Mouse (Mus musculus) urinary bladder, postnatal 36 days (tissue): ENCODE results near the gene 0610040J01Rik.

ENCODE experiments used
- DNase-seq, 2 experiments: peaks; one replicate each; pipeline ENCODE4 v3.0.0; 2022; ENCODE audit warnings: low spot score in 2 of 2, mixed read lengths in 1 of 2

The 0610040J01Rik gene

DNA sequence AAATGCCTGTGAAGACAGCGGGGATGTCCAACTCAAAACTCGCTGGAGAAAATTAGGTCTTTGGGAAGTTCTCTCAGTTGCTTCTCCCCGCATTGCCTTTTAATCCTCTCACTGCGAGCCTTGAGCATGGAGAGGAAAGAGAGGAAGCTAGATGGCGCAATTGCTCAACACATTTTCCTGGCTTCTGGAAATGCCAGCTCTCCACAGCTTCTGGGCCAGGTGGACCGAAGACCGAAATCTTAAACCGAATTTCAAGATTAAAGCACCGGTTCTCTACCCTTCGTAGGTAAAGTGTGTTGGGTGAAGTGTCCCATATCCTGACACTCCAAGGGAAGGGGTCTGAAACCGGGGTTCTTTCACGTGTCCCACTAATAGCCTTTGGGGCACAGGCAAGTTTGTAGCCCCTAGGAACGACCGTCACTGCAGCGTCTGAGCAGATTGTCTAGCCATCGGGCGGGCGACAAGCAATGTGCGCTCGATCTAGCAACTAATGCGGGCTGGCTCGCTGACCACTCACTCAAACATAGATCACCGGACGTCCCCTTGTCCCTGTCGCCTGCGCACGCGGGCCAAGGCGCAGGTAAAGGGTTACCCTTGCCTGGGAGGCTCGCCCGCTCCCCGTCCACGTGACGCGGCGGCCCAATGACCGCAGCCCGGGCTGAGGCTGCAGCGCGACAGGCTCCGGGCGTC, at the start of gene 0610040J01Rik:
0610040J01Rik (plus strand) TSS at position 545 of the 690 bp plus-strand sequence.
- peak; percentile 66 to 71 for DNase-seq

- no peak for DNase-seq
These were observed 46.3 kb upstream of the 0610040J01Rik start for GRCm38 (mm10) chr5:63765886-63766285.

DNA sequence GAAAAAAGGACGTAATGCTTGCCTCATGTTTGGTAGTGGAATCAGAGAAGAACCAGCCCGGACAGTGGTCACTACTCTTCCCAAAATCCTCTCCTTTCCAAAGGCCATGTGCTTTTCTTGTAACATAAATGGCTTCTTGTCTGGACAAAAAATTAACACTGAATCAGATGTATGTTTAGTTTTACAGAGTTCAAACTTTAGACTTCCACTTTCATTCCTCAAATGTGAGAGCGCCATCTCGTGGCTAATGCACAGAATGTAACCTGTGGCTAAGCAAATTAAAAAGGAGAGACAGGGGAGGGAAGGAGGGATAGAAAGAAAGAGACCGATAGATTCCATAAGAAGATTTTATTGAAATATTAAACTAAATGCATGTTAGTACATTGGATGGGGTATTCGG, 45.4 kb upstream of the 0610040J01Rik start:
- DNase-seq: peak; percentile 8 to 13

DNA sequence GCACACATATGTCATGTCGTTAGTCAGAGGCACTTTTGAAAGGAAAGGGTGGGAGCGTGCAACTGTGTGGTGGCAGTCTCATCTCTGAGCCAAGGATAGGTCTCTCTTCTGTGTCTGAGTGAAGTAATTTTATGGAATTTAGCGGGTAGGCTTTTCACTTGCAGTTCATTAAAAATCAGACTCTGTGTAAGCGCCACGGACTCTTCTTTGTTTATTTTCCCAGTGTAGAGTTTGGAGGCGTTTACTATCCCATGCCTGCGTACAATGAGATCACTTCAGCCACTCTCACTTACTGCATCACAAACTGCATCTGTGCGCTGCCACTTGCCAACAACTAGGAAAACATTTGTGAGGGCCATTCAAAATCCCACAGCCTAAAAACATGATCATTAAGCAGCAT, 44.7 kb upstream of the 0610040J01Rik start:
- DNase-seq: no peak

- no peak for DNase-seq
These were observed 43.9 kb upstream of the 0610040J01Rik start for GRCm38 (mm10) chr5:63768220-63768619.

DNA sequence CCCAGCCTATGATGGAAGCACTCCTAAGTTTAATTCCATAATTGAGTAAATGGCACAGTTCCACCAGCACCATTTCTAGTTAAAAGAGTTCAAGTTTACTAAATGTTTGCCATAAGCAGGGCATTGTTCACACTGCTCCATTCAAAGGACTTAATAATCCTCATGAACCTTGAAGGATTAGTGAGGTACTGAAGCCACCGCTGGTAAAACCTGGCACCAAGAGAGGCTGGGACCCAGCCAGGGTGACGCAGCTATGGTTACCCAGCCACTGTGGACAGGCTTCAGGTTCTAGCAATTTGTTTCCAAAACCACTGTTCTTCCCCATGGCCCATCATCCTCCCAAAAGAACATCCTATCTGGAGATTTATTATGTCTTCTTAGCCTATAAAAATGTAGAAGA, 39.2 kb upstream of the 0610040J01Rik start:
- no peak for DNase-seq

DNA sequence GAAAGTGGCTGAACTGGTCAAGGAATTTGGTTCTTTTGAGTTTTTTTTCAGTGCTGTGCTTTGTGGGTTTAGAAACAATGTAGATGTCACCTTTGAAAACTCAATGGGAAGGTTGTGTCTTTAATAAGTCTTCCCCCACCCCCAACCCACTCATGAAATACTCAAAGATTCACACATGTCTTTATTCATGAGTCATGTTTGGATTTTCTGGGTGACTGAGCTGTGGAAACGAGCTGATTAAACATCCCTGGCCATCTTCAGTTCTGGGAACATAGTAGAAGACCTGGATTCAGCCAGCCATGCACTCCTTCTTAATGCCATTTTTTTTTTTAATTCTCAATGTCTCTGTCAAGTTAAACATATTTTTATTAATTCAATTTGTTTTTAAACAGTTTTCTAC, 38.6 kb upstream of the 0610040J01Rik start:
- no peak for DNase-seq

DNA sequence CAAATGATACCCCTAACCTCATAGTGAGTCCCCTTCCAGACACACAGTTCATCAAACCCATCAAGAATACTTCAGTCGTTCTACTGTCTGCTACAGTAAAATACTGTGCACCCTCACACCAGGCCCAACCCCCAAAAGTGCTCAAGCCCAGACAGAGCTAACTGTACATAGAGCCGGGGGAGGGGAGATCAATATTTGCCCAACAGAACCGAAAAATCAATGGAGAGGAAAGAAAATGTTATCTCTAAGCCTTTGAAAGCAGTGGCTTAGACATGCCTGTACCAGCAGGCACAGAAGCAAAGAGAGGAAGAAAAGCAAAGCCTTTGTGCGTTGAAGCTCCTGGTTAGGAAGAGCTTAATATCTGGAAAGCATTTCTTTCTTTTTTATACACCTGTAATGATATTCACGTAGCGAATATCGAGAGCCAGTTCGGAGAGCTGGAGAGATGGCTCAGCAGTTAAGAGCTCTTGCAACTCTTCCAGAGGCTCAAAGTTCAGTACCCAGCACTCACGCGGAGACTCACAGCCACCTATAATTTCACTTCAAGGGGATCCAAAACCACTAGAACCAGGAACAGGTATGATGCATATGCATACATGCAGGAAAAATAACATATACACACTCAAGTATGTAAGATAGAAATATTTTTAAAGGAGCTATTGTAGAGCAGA, 23.9 kb upstream of the 0610040J01Rik start:
- no peak for DNase-seq

DNA sequence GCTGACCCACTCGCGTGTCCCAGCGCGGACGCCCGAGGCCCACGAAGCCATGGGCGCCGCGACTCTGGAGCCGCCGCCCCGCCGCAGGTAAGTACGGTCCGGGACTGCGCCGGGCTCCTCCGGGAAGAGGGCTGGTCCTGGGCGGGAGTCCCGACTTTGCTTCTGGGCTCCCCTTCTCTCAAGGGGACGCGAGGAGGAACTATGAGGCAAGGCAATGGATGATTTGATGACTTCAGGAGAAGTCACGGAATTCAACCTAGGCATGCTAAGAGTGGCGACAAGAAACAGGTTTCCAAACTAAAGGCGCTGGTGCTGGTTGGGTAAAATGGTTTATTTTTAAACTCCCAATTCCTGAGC, 324 bp downstream of the 0610040J01Rik start:
- no peak for DNase-seq

- DNase-seq: no peak
These were observed 4.5 kb downstream of the 0610040J01Rik start for GRCm38 (mm10) chr5:63816643-63817042.

DNA sequence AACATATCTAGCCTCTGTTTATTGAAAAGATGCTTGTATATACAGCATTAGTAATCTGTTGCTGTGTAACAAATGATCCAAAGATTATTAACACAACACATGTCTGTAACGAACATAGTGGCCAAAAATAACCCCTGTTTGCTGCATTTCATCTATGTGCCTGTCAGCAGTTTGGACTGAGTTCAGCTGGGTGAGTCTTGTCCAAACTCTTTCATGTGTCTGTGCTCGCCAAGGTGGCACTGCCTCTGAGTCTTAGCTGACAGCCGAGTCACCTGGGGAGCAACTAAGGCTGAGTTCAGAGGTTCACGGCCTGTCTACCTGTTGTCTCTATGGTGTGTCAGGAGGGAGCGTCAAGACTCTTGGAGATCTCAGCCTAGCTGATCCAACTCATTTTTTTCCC, 5.1 kb downstream of the 0610040J01Rik start:
- DNase-seq: no peak

GRCm38 (mm10) chr5:63818975-63819374, 6.8 kb downstream of the 0610040J01Rik start:
- DNase-seq: no peak

GRCm38 (mm10) chr5:63819519-63819918, 7.4 kb downstream of the 0610040J01Rik start:
- DNase-seq: no peak

DNA sequence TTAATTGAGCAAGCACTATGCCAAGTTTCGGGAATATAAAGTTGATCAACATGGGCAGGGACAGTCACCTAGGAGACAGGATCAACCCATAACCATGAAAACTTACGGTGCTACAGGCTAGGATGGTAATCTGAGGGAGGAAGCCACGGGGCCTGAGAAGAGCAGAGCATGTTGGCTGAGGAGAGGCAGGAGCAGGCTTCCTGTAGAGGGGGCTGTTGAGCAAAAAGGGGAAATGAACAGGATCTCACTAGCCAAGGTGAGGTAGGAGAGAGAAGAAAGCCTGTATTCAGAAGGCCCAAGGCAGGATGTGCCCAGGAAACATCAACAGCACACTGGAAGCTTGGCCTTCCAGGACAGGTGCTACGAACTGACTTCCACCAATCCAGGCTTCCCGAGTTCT, 9.0 kb downstream of the 0610040J01Rik start:
- DNase-seq: no peak

DNA sequence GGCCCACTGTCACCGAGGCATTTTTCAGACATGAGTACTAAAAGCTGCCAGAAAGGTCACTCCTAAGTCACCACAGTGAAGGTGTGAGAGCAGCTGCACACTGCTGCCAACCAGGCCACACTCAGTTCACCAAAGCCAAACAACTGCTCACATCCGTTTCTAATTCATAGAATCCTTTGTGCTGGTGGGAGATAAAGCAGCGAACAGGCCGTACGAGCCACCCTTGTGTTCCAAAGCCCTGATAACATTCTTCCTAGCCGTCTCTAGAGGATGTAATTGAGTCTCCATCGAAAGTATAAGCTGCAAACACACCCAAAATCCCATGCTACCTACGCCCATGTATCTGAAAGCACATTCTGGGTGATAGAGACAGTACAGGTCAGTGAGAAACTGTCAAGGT, 9.7 kb downstream of the 0610040J01Rik start:
- DNase-seq: no peak

- DNase-seq: peak; percentile 60 to 65
These were observed 11.5 kb downstream of the 0610040J01Rik start for GRCm38 (mm10) chr5:63823362-63824332.

DNA sequence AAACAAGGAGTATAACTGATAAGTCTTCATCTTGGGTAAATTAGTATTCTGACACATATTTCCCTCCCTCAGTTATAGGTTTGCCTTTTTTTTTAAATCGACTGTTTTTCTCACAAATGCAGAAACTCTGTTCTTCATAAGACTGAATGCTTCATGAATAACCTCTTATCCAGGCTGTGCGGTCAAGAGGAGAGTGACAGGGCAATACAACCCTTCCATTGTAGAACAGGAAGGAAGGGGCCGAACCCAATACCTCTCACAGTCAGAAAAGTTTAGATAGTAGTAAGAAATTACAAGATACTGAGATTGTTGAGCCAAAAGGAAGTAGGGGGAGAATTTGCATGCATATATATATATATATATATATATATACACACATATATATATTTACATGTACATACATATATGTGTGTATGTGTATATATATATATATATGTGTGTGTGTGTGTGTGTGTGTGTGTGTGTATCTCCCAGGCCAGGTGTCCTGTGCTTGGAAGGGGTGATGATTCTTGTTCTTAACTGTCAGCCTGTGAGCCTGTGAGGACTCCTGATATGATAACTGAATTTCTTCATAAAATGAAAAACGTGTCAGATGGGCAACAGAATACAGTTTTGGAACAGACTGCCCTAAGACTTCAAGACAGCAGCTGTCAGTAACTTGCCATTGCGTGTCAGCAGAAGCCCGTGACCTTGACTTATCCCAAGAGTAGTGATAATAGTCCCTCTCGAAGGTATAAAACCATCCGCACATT, 12.6 kb downstream of the 0610040J01Rik start:
- DNase-seq: no peak

DNA sequence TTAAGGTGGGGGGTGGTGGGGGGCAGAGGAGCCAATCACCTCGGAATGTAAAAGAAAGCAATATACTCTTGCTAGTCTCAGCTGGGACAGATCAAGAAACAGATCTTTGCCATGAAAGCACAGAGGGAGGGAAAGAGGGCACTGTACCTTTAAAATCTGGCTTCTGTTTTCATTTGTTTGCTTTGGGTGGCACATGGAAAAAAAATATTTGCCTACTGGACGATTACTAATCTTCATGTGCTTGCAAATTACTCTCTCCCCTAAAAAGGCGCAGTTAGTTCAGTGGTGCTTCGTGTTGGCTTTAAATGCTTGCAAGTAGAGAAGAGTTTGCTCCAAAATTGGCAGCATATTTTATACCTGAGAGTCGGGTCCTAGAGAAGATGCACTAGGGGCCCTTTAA, 13.7 kb downstream of the 0610040J01Rik start:
- no peak for DNase-seq

DNA sequence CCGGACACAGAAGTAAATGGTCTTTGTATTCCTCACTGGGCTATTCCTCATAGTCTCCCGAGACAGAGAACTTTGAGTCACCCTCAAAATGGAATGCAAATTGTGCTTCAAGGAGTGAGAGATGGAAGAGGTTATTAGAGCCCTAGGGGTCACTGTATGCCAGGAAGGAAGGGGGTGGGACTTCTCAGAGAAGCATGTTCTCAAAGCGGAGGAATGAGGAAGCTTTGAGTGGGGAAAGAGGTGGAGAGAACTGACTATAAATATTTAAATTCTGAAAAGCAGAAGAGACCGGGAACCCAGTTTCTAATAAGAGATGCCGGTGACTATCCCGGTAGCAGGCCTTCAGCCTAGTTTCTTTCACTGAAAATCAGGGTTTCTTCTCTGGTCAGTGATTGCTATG, 14.8 kb downstream of the 0610040J01Rik start:
- no peak for DNase-seq

DNA sequence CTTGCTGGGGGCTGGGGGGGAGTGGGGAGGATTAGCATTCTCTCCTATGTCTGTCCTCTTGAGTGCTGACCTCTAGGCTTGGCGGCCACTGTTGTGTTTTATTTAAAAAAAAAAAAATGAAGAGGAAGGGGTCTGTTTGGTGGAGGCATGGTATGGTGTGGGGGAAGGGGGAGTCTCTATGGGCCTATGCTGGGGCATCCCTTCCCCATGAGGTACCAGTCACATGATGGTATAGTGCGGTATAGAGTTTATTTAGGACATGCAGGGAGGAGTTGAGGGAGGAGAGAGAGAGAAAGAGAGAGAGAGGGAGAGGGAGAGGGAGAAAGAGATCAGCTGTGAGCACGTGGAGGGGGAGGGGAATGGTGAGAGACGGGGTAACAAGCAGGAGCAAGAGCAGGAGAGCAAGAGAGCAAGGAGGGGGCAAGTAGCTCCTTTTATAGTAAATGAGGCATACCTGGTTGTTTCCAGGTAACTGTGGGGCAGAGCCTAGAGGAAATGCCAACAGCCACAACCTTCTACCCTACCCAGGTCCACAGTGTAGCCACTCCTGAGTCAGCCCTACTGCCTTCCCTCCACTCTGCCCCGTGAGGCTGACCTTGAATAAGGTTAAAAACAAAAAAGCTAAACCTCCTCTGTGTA, 15.4 kb downstream of the 0610040J01Rik start:
- peak; percentile 33 to 41 for DNase-seq
